Mouse (Mus musculus) brain, adult 2 months (tissue): ENCODE results near the gene Dock8.
"Not testable (repeated sequence)": the region's sequence is repeated elsewhere in the genome, so short reads cannot be mapped to it uniquely, and the experiment has no call there.

Experiments used
- DNase-seq: peaks from one replicate; pipeline ENCODE4 v3.0.0; 2011; ENCODE audit warnings: low read depth, low spot score

The Dock8 gene

GRCm38 (mm10) chr19:24998561-24998960 is 773 bp upstream of the Dock8 start:
- no peak for DNase-seq

- no peak for DNase-seq
Measured at GRCm38 (mm10) chr19:25000153-25000552, 819 bp downstream of the Dock8 start.

DNA sequence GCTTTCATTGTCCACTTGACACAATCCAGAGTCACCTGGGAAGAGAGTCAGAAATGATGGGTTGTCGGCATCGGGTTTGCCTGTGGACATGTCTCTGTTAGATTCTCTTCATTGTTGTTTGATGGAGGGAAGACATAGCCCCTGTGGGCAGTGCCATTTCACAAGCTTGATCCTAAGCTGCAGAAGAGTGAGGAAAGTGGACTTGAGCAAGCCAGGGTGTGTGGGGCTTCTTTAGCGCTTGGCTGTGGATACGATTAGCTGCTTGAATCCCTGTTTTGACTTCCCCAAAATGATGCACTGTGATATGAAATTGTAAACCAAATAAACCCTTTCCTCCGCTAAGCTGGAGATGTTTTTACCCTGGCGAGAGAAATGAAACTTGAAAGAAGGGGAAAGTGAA is 2.7 kb downstream of the Dock8 start:
- DNase-seq, result no peak

DNA sequence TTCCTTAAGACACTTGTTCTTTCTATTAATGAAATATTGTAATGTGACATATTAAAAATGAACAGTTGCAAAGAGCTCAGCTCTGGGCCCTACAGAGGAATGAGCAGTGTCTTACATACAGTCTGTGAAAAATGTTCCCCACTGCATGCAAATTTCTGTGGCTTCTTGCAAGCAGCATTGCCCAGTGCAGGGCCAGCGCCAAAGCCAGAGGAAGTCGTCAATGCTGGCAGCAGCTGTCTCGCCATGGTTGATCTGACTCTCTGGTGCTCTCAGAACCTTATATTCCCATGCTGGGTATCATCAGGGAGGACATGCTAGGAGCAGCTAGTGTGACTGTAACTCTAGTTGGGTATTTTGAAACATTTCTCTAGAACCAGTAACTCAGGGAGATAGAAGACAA is 3.5 kb downstream of the Dock8 start:
- no peak for DNase-seq

DNA sequence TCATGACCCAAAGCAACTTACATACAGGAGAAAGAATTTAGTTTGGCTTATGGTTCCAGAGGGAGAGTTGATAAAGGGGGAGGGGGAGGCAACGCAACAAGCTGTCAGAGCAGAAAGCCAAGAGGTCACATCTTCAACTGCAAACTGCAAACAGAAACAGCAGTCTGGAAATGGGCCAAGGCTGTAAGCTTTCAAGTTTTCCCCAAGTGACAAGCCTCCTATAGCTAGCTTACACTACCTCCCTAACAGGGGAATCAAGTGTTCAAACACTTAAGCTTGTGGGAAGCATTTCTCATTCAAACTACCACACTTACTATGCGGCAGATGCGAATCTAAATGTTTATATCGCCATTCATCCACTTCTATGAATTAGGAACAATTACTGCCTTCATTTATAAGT is 4.5 kb downstream of the Dock8 start:
- DNase-seq, result no peak

DNA sequence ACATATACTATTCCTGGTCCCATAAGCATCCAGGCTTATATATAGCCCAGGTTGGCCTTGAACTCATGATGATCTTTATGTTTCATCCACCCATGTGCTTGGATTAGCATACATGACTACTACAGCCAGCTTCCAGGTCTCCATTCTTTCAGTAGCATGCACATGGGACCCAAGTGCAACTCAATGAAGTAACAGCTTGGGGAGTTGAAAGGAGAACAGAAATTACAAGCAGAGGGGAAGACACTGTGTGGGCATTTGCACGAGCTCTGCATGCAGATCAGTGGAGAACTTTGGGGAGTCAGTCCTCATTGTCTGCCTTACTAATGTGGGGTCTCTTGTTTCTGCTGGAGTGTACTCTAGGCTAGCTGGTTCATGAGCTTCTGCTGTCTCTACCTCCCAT is 7.4 kb downstream of the Dock8 start:
- DNase-seq, result no peak

GRCm38 (mm10) chr19:25008509-25008908 is 9.2 kb downstream of the Dock8 start:
- DNase-seq, result no peak

- DNase-seq, result no peak
Measured at GRCm38 (mm10) chr19:25022766-25023165, 23.4 kb downstream of the Dock8 start.

DNA sequence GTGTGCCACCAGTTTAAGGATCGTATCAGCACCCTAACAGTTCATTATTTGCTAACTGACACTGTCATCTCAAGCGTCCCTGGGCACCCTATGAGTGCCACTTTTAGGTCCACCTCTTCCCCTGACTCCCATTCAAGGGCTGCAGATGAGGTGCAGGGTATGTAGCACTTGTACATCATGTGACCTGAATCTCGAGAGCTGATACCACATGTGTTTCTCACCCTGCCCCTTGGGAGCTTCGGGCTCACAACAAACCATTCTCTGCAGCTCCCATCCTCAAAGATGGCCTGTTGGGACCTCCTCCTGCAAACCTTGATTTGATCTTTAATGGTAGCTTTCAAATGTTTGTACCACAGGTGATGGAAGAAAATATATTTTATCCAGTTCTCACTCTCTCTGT is 32.4 kb downstream of the Dock8 start:
- DNase-seq, result no peak

DNA sequence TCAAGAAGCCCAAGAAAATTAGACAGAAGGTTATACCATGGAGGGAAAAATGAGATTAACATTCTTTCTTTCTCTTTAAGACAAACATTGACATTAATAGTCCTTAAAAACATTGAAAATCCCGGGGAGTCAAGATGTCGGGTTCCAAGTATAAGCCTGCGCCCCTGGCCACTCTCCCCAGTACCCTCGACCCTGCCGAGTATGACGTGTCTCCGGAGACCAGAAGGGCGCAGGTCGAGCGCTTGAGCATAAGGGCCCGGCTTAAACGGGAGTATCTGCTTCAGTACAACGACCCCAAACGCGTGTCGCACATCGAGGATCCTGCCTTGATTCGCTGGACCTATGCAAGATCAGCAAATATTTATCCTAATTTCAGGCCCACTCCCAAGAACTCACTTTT is 33.7 kb downstream of the Dock8 start:
- not testable (repeated sequence) for DNase-seq

GRCm38 (mm10) chr19:25035825-25036224 is 36.5 kb downstream of the Dock8 start:
- DNase-seq, result no peak

- no peak for DNase-seq
Measured at GRCm38 (mm10) chr19:25036784-25037183, 37.5 kb downstream of the Dock8 start.

- DNase-seq, result no peak
Measured at GRCm38 (mm10) chr19:25037249-25037648, 37.9 kb downstream of the Dock8 start.

GRCm38 (mm10) chr19:25038293-25038692 is 39.0 kb downstream of the Dock8 start:
- DNase-seq, result no peak

- DNase-seq, result peak; percentile 57
Measured at GRCm38 (mm10) chr19:25041209-25041608, 41.9 kb downstream of the Dock8 start.

- DNase-seq, result no peak
Measured at GRCm38 (mm10) chr19:25042973-25043372, 43.6 kb downstream of the Dock8 start.

DNA sequence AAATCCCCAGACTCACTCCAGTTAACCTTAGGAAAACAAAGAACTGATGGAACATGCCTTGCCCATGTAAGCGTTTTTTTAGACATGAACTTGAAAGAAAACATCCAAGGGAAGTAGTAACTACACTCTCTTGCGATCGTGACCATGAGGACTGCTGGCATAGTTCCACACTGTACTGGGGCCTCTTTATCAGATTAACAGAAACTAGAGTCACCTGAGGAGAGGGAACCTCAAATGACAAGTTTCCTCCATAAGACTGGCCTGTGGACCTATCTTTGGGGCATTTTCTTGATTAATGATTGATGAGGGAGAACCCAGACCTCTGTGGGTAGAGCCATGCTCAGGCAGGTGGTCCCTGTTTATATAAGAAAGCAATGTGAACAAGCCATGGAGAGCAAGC is 44.7 kb downstream of the Dock8 start:
- no peak for DNase-seq

DNA sequence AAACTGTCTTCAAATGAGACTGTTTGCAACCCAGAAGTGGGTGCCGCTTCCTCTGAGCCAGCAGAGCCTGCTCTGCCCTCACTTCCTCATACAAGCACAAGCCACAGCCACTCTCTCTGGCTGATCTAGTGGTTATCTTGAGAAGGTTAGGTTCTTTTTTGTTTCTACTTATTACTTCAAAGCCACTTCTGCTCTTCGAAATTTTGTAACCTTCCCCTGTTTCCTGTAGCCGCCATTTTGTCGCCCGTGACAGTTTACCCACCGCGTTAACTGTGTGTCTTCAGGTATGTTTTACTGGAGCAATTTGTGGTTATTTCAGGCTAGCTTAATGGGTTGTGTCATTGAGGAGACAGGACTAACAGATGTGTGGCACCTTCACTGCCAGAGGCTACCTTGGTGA is 53.0 kb downstream of the Dock8 start:
- peak; percentile 29 for DNase-seq

DNA sequence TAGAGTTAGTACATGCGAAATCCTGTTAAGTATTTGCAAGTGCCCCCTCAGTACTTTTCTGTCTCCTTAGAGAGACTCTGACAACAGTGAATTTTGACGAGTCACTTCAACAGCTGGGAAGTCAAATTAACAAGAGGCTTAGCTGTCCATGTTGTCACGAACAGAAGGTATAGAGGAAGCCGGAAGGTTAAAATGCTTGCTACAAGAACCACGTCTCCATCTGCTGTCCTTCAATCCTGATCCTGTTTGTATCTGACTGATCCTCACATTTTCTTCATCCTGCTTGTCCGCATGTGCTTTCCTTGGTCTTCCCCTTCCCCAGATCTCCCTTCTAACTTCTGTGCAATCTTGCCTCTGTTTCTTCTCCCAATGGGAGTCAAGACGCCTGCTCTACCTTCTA is 53.8 kb downstream of the Dock8 start:
- DNase-seq, result no peak

DNA sequence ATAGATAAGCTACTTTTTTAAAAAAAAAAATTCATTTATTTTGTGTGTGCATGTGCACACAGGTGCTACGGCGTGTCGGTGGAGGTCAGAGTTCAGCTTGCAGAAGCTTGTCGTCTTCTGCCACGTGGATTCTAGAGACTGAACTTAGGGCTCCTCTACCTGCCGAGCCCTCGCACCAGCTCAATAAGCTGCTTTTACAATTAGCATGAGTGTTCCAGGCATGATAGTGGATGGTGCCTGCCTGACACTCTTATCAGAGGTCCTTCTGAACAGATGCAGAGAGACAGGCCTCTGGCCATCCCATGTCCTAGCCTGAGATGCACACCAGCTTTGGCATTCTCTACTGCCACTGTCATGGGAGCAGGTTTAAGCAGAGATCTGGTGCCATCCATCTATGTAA is 55.7 kb downstream of the Dock8 start:
- no peak for DNase-seq

GRCm38 (mm10) chr19:25055559-25055958 is 56.2 kb downstream of the Dock8 start:
- DNase-seq, result no peak

DNA sequence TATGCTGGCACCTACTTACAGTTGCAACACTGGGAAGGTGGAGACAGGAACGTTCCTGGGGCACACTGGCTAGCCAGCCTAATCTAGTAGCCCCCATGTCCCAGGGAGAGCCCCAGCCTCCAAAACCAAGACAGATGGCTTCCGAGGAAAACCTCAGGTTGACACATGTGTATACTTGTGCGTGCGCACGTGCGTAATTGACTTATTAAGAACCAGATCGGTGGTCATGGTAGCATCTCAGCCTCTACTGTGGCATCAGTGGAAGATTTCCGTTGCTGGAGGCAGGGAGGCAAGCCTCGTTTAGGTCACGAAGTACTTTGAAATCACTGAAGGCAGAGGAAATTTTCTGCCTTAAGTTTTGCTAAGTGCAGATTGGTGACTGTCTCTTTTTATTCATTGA is 56.9 kb downstream of the Dock8 start:
- no peak for DNase-seq

- no peak for DNase-seq
Measured at GRCm38 (mm10) chr19:25057826-25058225, 58.5 kb downstream of the Dock8 start.

GRCm38 (mm10) chr19:25059847-25060364 is 60.6 kb downstream of the Dock8 start:
- no peak for DNase-seq
